Mouse (Mus musculus) small intestine, adult 2 months (tissue): ENCODE results near the gene Gp9. TPM values are rescaled to one million over a fixed set of nuclear protein-coding genes. Genes with fewer than 3 reads are reported as not detected.
"Not testable (repeated sequence)": the region's sequence is repeated elsewhere in the genome, so short reads cannot be mapped to it uniquely, and the experiment has no call there.

ENCODE experiments used
- H3K27ac ChIP-seq: fragments of 200-500 bp; 2 replicates; pipeline ENCODE4 v1.5.1; 2012; ENCODE audit warnings: low read depth, low read length, control low read depth, inconsistent platforms; ENCODE audit not compliant: insufficient read depth
- H3K27me3 ChIP-seq: fragments of 200-500 bp; 2 replicates; pipeline ENCODE4 v1.6.1; 2012; ENCODE audit warnings: mild to moderate bottlenecking, moderate library complexity, low read length, inconsistent platforms; ENCODE audit not compliant: control insufficient read depth, insufficient read depth
- H3K36me3 ChIP-seq: fragments of 200-500 bp; 2 replicates; pipeline ENCODE4 v1.6.1; 2012; ENCODE audit warnings: mild to moderate bottlenecking, low read length, control low read depth, inconsistent platforms; ENCODE audit not compliant: control insufficient read depth, insufficient read depth
- H3K4me1 ChIP-seq: fragments of 200-500 bp; 2 replicates; pipeline ENCODE4 v1.6.1; 2012; ENCODE audit warnings: low read length, inconsistent platforms, mixed read lengths; ENCODE audit not compliant: control insufficient read depth, insufficient read depth, insufficient read length
- H3K4me3 ChIP-seq: fragments of 200-500 bp; 2 replicates; pipeline ENCODE4 v1.5.1; 2012; ENCODE audit warnings: low read depth, mild to moderate bottlenecking, control low read depth, inconsistent platforms, low read length, moderate library complexity
- CTCF ChIP-seq: fragments of 200-500 bp; IDR thresholded peaks from 2 replicates; pipeline ENCODE4 v1.5.1; 2012; ENCODE audit warnings: low read depth, mild to moderate bottlenecking, control low read depth, inconsistent platforms, low read length, moderate library complexity, mixed read lengths; ENCODE audit not compliant: insufficient replicate concordance, insufficient read length; ENCODE audit errors: extremely low read depth
- POLR2A ChIP-seq: fragments of 200-500 bp; IDR thresholded peaks from 2 replicates; pipeline ENCODE4 v1.6.1; 2012; ENCODE audit warnings: low read depth, mild to moderate bottlenecking, control low read depth, inconsistent platforms, low read length, moderate library complexity
- WGBS: fragments of 180-500 bp; shearing (Covaris S2); methylation state at CpG from one replicate; pipeline ENCODE4 v1.1.7; 2018; 5-methylcytosine and 5-hydroxymethylcytosine counted together
- polyA plus RNA-seq: library from polyadenylated mRNA; depleted of rRNA; stranded (reverse); fragments of >200 nt; gene quantifications from 2 replicates; pipeline ENCODE4 v1.2.3, GENCODE M21; 2012

Gp9 gene
- polyA plus RNA-seq, 1 experiment = not detected

- Histone ChIP-seq H3K27me3 (no peaks in the 10 kb centered on the region), H3K36me3 (no peaks in the 10 kb centered on the region), H3K27ac (no peak overlapping the region), H3K4me1 (no peaks in the 10 kb centered on the region), H3K4me3 (no peak overlapping the region)
- 70% methylated on average over 5 of the region's 5 CpGs for WGBS
- TF ChIP-seq POLR2A (no peak), CTCF (no peak)
Observed at GRCm38 (mm10) chr6:87762161-87762560, 15.7 kb upstream of the Gp9 start.

GRCm38 (mm10) chr6:87763376-87764280 lies 14.2 kb upstream of the Gp9 start:
- no peak overlapping the region for H3K4me3 ChIP-seq
- H3K36me3 ChIP-seq = no peaks in the 10 kb centered on the region
- H3K27me3 ChIP-seq = no peaks in the 10 kb centered on the region
- 63% methylated on average over 4 of the region's 4 CpGs for WGBS
- TF ChIP-seq POLR2A (no peak), CTCF (no peak)
- no peaks in the 10 kb centered on the region for H3K4me1 ChIP-seq
- no peak overlapping the region for H3K27ac ChIP-seq

GRCm38 (mm10) chr6:87764296-87764695 lies 13.6 kb upstream of the Gp9 start:
- H3K27ac ChIP-seq, H3K27me3 ChIP-seq, H3K36me3 ChIP-seq, H3K4me1 ChIP-seq, H3K4me3 ChIP-seq: not testable (repeated sequence)
- WGBS = 95% methylated on average over 2 of the region's 2 CpGs

- Histone ChIP-seq H3K27ac (no peak overlapping the region), H3K4me3 (no peak overlapping the region), H3K27me3 (no peaks in the 10 kb centered on the region), H3K36me3 (no peaks in the 10 kb centered on the region), H3K4me1 (no peaks in the 10 kb centered on the region)
- WGBS = 46% methylated on average over 8 of the region's 8 CpGs
- no peak for TF ChIP-seq CTCF
- TF ChIP-seq POLR2A = no peak
Observed at GRCm38 (mm10) chr6:87770626-87771025, 7.2 kb upstream of the Gp9 start.

DNA sequence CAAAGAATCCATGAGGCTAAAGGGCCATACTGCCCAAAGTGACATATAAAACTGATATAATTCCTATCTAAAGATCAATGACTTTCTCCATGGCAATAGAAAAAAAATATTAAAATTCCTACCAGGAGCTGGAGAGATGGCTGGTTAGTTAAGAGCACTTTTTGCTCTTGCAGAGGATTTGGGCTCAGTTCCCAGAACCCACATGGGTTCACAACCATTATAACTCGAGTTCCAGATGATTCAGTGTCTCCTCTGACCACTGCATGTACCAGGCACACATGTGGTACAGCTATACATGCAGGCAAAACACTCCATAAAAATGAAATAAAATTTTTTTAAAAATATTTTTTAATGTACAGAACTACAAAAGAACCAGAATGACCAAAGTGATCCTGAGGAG lies 3.4 kb upstream of the Gp9 start:
- Histone ChIP-seq H3K4me1 (peaks cover 14% of the 10 kb centered on the region), H3K36me3 (no peaks in the 10 kb centered on the region), H3K27me3 (no peaks in the 10 kb centered on the region), H3K27ac (no peak overlapping the region), H3K4me3 (no peak overlapping the region)
- TF ChIP-seq POLR2A (no peak), CTCF (no peak)
- 21% methylated on average over 1 of the region's 1 CpGs for WGBS

GRCm38 (mm10) chr6:87774909-87775308 lies 3.0 kb upstream of the Gp9 start:
- H3K36me3 ChIP-seq = no peaks in the 10 kb centered on the region
- peaks cover 14% of the 10 kb centered on the region for H3K4me1 ChIP-seq
- TF ChIP-seq CTCF (no peak), POLR2A (no peak)
- no peak overlapping the region for H3K4me3 ChIP-seq
- no peak overlapping the region for H3K27ac ChIP-seq
- WGBS = 71% methylated on average over 9 of the region's 9 CpGs
- H3K27me3 ChIP-seq = no peaks in the 10 kb centered on the region

- Histone ChIP-seq H3K36me3 (no peaks in the 10 kb centered on the region), H3K4me1 (peaks cover 14% of the 10 kb centered on the region), H3K4me3 (no peak overlapping the region), H3K27me3 (no peaks in the 10 kb centered on the region), H3K27ac (no peak overlapping the region)
- no peak for TF ChIP-seq POLR2A
- no peak for TF ChIP-seq CTCF
- 26% methylated on average over 3 of the region's 3 CpGs for WGBS
Observed at GRCm38 (mm10) chr6:87775588-87776245, 2.2 kb upstream of the Gp9 start.
